Mouse (Mus musculus) layer of hippocampus, adult 9-10 months (tissue): ENCODE results near the gene Tnfrsf18.

Source experiments
- DNase-seq: peaks from one replicate; pipeline ENCODE4 v3.0.0; 2022; ENCODE audit warnings: low spot score

Tnfrsf18 gene

DNA sequence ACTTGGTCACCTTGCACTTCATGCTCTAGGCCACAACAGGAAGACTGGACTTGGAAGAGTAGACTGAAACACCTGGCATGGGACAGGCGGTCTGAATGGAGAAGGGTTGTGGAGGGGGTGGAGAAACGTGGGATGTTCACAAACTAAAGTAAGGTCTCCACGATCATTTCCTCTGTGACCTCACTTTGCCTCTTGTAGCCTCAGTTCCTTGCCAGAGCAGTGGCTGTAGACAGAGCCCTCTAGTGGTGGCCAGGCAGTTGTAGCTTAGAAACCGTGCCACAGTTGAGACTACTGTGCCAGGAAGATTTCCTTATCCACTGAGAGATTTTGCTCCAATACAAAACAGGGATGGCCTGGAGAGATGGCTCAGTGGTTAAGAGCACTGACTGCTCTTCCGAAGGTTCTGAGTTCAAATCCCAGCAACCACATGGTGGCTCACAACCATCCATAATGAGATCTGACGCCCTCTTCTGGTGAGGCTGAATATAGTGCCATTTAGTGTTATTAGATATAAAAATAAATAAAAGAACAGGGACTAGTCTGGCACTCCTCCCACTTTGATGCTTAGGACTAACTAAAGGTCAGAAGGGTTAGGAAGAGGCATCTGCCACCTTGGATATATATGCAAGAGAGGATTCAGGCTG is 7.6 kb downstream of the Tnfrsf18 start:
- no peak for DNase-seq

DNA sequence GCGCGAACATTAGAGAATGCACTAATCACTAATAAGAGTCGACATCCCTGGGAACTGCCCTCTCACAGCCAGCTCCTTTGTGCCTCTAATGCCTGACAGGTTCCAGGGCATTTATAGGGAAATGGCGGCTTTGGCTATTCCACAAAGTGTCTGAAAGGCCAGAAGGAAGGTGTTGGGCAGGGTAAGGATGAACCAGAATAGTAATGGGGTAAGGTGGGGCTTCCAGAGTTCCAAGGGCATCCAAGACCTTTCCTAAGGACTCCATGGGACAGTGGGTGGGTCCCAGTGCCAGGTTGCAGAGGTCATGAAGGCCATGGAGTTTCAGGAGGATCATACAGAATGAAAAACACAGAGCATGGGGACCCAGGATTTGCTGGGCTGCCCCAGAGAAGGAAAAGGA is 8.3 kb downstream of the Tnfrsf18 start:
- DNase-seq, result no peak

DNA sequence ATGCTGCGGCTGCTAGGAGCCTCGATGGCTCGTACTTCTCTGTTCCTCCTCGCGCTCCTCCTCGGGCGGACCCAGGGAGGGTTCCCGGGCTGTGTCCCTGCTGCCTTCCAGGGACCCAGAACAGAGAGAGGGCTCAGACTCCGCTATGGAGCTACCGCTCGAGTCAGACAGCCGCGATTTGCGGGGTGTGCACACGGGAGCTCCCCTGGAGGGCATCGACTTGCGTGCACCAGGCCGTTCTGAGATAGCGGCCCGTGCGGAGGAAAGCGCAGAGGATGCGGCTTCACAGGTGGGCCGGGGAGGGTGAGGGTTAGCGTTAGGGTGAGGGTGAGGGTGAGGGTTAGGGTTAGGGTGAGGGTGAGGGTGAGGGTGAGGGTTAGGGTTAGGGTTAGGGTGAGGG is 8.9 kb downstream of the Tnfrsf18 start:
- DNase-seq, result no peak

DNA sequence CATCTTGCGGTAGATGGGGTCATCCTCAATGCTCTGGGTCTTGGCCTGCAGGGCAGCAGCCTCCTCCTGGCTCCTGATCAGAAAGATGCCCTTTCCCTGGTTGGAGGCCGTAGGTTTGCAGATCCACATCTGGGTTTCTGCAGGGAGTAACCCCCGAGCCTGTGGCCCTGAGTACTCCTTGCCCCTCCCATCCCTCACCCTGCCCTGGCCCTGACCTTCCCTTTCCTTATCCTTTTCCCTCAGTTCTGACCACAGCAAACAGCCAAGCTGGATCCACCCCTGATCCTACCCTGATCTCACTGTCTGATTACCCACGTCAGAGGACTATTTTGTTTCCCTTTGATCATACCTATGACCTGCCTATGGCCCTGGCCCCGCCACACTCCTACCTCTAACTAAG is 18.8 kb downstream of the Tnfrsf18 start:
- DNase-seq, result no peak

DNA sequence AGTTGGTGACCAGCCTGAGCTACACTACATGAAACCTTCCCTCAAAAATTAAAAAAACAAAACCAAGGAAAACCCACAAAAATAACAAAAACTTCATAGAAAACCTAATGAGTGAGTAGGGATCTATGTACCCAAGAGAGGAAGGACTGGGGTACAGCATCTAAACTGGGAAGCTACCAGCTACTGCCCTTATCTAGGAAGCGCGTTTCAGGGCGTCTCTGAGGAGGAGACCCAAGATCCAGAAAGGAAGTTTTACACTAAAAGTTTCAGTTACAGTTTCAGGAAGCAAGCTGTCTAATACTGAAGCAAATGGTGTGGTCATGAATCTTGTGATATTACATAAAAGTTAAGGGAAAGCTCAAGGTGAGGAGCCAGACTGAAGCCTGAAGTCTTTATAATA is 23.8 kb downstream of the Tnfrsf18 start:
- DNase-seq, result no peak

DNA sequence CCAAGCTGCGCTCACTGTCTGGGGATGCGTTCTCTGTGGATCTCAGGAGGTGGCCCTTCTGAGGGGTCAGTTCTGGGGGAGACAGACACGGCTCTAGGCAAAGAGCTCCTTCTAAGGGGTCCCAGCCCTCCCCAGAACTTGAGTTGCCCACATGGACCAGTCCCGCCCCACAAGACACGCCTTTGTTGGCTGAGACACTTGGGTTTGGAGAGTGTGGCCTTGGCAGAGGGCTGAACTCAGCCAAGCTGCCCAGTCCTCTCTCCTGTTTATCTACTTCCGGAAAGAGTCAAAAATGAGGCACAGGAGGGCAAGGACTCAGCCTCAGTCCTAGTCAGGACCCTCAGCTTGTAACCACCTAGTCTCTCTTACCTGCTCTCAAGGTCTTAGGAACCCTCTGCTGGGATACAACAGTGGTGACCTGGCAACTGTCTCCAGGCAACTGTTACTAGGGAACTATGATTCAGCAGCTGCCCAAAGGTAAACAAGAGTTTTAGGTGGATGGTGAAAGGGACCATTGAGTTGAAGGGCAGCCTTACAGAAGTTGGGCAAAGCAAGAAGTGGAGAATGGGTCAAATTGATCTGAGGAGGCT is 24.5 kb downstream of the Tnfrsf18 start:
- no peak for DNase-seq

- DNase-seq, result no peak
These were observed 27.1 kb downstream of the Tnfrsf18 start for GRCm38 (mm10) chr4:156053113-156053512.

GRCm38 (mm10) chr4:156054130-156054529 is 28.2 kb downstream of the Tnfrsf18 start:
- no peak for DNase-seq

DNA sequence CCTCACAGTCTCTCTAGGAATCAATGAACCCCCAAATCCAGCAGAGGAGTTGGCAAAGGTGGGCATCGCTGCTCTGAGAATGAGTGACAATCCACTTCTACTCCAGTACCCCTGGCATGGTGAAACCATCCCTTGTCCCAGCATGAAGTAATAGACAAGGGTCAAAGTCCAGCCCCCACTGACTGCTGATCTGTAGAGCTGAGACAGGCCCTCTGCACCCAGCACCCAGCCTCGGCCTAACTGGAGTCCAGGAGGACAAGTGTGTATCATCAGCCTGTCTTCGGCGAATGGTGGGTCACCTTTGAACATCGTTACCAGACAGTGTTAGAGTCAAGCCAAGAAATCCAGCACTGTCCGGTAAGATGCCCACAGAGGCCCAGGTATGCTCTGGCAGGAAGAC is 28.6 kb downstream of the Tnfrsf18 start:
- DNase-seq, result no peak

DNA sequence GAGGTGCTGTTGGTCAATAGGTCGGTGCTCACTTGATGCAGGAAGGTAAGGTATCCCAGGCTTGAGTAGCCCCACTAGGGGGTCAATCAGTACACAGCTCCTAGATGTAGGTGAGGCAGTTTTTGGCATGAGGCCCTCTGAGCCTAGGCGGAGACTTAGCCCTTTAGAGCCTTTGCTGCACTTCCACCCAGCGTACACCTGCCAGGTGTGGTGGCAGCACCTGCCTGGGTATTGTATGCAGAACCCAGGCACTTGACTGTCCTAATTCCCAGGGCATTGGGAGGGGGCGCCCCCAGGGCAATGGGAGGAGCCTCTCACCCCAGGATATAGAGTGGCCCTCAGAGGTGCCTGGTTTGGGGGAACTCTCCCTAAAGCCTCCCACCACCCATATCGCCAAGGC is 29.2 kb downstream of the Tnfrsf18 start:
- DNase-seq, result no peak

DNA sequence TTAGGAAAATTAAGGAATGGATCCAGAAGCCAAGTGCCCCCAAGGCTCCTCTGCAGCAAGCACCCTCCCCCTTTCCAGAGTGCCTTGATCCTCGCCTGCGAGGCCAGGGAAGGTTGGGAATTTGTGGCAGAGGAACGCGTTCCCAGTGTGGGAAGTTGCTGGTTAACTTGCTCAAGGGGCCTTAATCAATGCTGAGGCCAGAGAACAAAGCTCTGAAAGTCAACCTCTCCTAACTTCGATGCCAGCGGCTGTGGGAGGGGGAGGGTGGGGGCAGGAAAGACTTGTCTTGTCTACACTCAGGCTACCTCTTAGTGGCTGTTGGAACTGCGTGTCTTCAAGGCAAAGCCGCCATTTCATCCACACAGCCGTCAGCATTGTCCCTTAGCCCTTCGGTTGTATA is 31.7 kb downstream of the Tnfrsf18 start:
- no peak for DNase-seq

GRCm38 (mm10) chr4:156058826-156059225 is 32.9 kb downstream of the Tnfrsf18 start:
- no peak for DNase-seq

DNA sequence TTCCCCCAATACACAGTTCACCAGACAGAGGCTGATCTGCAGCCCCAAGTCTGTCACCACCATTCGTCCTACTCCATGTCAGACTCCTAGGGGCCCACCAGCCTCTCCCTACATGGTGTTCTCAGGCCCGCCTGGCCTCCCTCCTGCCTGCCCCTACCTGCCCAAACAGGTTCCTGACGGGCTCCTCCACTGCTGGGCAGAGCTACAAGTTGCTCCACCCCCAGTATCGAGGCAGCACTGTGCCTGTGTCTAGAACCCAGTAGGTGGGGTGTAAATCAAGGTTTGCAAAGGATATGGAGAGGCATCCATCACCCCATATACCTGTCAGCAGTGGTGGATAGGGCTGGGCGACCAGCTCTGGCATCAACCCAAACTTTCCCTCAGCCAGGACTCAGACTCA is 33.3 kb downstream of the Tnfrsf18 start, which contains the start of gene Ttll10:
TSS of gene Ttll10 (minus strand) at position 154 of the 400 bp plus-strand sequence.
- DNase-seq, result no peak

GRCm38 (mm10) chr4:156059713-156060112 is 33.7 kb downstream of the Tnfrsf18 start:
- DNase-seq, result no peak

- DNase-seq, result no peak
These were observed 38.0 kb downstream of the Tnfrsf18 start for GRCm38 (mm10) chr4:156063861-156064509.

DNA sequence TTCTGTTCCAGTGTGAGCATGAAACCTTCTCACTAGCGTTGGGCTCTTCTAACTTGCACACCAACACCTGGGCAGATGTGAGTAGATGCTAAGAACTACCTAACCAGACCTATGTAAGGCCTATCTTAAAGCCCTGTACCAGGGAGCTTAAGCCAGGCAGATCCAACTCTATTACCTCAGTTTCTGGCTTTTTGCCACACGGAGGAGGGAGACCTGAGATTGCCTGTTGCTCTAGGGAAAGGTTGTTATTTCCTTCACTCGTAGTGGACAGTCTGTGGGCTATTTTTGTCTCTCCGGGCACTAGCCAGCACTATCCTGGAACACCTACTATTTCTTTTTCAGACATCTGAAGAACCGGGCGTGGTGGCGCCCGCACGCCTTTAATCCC is 38.5 kb downstream of the Tnfrsf18 start:
- no peak for DNase-seq

GRCm38 (mm10) chr4:156065156-156065894 is 39.4 kb downstream of the Tnfrsf18 start:
- no peak for DNase-seq

DNA sequence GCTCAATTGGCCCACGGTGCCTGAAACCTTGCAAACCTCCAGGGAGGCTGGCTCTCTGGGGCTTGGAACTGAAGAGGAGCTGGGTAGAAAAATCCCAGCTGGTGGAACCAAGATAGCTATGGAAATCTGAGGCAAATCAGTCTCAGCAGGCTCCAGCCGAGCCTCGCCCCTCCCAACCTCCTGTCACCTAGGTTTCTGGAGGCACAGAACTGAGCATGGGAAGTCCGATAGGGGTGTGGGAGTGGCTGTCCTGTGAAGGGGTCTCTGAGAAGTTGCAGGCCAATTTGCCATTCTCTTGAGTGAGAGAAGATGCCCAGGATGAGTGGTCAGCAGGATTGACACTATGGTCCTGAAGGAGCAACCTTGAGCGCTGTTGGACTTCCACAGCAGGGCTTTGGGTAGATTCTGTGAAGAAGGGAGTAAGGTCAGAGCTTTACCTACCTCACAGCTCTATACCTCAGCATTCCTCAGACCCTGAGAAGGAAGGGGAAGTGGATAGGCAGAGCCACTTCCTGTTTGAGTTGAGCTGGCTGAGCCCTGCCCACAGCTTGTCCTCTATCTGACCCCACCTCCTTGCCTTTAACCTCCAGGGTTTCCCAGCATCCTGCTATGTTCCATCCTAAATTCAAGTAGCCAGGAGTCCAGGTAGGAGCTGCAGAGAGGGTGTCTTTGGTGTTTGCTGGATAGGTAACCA is 41.4 kb downstream of the Tnfrsf18 start:
- DNase-seq, result no peak

- no peak for DNase-seq
These were observed 43.7 kb downstream of the Tnfrsf18 start for GRCm38 (mm10) chr4:156069701-156070100.

- no peak for DNase-seq
These were observed 44.3 kb downstream of the Tnfrsf18 start for GRCm38 (mm10) chr4:156070276-156070675.

- no peak for DNase-seq
These were observed 44.8 kb downstream of the Tnfrsf18 start for GRCm38 (mm10) chr4:156070716-156071115.

DNA sequence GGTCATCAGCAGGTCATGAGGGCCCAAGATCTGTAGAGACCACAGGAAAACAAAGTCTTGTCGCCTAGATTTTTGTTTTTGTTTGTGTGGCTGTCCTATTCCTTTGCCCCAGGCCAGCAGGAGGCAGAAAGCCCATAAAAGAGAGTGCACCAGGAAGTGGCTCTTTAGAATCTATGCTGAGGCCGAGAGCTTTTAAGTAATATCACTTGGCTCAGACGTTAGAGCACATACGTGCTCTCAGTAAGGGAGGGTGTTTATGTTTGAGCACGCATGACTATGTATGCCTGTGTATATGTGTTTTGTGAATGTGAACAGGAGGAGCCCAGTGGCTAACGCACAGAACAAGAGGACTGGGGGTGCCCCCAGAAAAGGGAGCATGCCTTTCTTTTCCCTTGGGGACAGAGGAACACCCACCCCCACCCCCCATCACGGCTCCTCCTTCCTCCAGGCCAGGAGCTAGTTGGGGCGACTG is 51.0 kb downstream of the Tnfrsf18 start:
- DNase-seq, result no peak
